Mouse (Mus musculus): ENCODE data around the gene Emg1.

GRCm38 (mm10) chr6:124740888-124741761, 29.1 kb upstream of the Emg1 start, which contains the start of gene Grcc10:
- TF ChIP-seq TAL1 (conservative IDR thresholded peaks at IDR 0.05; ENCODE audit: low read depth, low read length) (no peak), GATA2 (IDR thresholded peaks at IDR 0.05; ENCODE audit: borderline replicate concordance, low read depth, low read length) (no peak), CTCF (IDR thresholded peaks at IDR 0.05; ENCODE audit: low read depth, low read length) (no peak)
